Mouse (Mus musculus): ENCODE data around the gene Cd38. TPM values are rescaled to one million over a fixed set of nuclear protein-coding genes. Genes with fewer than 3 reads are reported as not detected.

Gene Cd38
- total and polyA plus RNA-seq, 2 experiments from 2014 or later, result 12.9 to 17.2 TPM

GRCm38 (mm10) chr5:43846227-43846626 is 22.1 kb upstream of the Cd38 start:
- Histone ChIP-seq H3K27ac (ENCODE audit: low read depth) (no peak overlapping the region), H3K4me2 (ENCODE audit: low read depth, low read length) (no peak overlapping the region), H3K27me3 (ENCODE audit: control insufficient read depth, insufficient read depth, low read length) (no peaks in the 10 kb centered on the region), H3K9me3 (replicated peaks; ENCODE audit: control insufficient read depth, low read length) (no peaks in the 10 kb centered on the region), H3K9ac (replicated peaks; ENCODE audit: low read depth, low read length) (no peak overlapping the region), H3K4me1 (ENCODE audit: control insufficient read depth, insufficient read depth) (no peaks in the 10 kb centered on the region), H3K4me3 (ENCODE audit: low read depth, low read length) (no peak overlapping the region), H3K36me3 (replicated peaks; ENCODE audit: control insufficient read depth, insufficient read depth, low read length) (no peaks in the 10 kb centered on the region)
- DNase-seq (ENCODE audit: low spot score) (no peak), ATAC-seq (ENCODE audit: insufficient read depth, low read depth) (no peak; the same call in 1 of the 2 replicates)
- 19% methylated on average over 2 of the region's 2 CpGs for WGBS
- TF ChIP-seq CTCF (IDR thresholded peaks at IDR 0.05; ENCODE audit: low read depth) (no peak), EP300 (IDR thresholded peaks at IDR 0.05; ENCODE audit: low read depth) (no peak)

GRCm38 (mm10) chr5:43847555-43847954 is 20.8 kb upstream of the Cd38 start:
- Histone ChIP-seq H3K4me2 (ENCODE audit: low read depth, low read length) (no peak overlapping the region), H3K4me3 (ENCODE audit: low read depth, low read length) (no peak overlapping the region), H3K27ac (ENCODE audit: low read depth) (no peak overlapping the region), H3K36me3 (replicated peaks; ENCODE audit: control insufficient read depth, insufficient read depth, low read length) (no peaks in the 10 kb centered on the region), H3K4me1 (ENCODE audit: control insufficient read depth, insufficient read depth) (no peaks in the 10 kb centered on the region), H3K9me3 (replicated peaks; ENCODE audit: control insufficient read depth, low read length) (no peaks in the 10 kb centered on the region), H3K9ac (replicated peaks; ENCODE audit: low read depth, low read length) (no peak overlapping the region), H3K27me3 (ENCODE audit: control insufficient read depth, insufficient read depth, low read length) (no peaks in the 10 kb centered on the region)
- ATAC-seq (ENCODE audit: insufficient read depth, low read depth) (no peak), DNase-seq (ENCODE audit: low spot score) (no peak)
- TF ChIP-seq EP300 (IDR thresholded peaks at IDR 0.05; ENCODE audit: low read depth) (no peak), CTCF (IDR thresholded peaks at IDR 0.05; ENCODE audit: low read depth) (no peak)

- WGBS, result 76% methylated on average over 3 of the region's 3 CpGs
- no peaks in the 10 kb centered on the region for H3K36me3 ChIP-seq (replicated peaks; ENCODE audit: control insufficient read depth, insufficient read depth, low read length)
- H3K4me1 ChIP-seq (ENCODE audit: control insufficient read depth, insufficient read depth), result no peaks in the 10 kb centered on the region
- DNase-seq (ENCODE audit: low spot score) (no peak), ATAC-seq (ENCODE audit: insufficient read depth, low read depth) (no peak)
- H3K4me2 ChIP-seq (ENCODE audit: low read depth, low read length), result no peak overlapping the region
- TF ChIP-seq CTCF (IDR thresholded peaks at IDR 0.05; ENCODE audit: low read depth), result no peak
- no peak for TF ChIP-seq EP300 (IDR thresholded peaks at IDR 0.05; ENCODE audit: low read depth)
- no peak overlapping the region for H3K27ac ChIP-seq (ENCODE audit: low read depth)
- no peak overlapping the region for H3K4me3 ChIP-seq (ENCODE audit: low read depth, low read length)
- H3K9ac ChIP-seq (replicated peaks; ENCODE audit: low read depth, low read length), result no peak overlapping the region
- H3K27me3 ChIP-seq (ENCODE audit: control insufficient read depth, insufficient read depth, low read length), result no peaks in the 10 kb centered on the region
- no peaks in the 10 kb centered on the region for H3K9me3 ChIP-seq (replicated peaks; ENCODE audit: control insufficient read depth, low read length)
Measured at GRCm38 (mm10) chr5:43848275-43848674, 20.1 kb upstream of the Cd38 start.

GRCm38 (mm10) chr5:43853096-43853867 is 15.1 kb upstream of the Cd38 start:
- Histone ChIP-seq H3K9ac (replicated peaks; ENCODE audit: low read depth, low read length) (no peak overlapping the region), H3K36me3 (replicated peaks; ENCODE audit: control insufficient read depth, insufficient read depth, low read length) (no peaks in the 10 kb centered on the region), H3K4me1 (ENCODE audit: control insufficient read depth, insufficient read depth) (no peaks in the 10 kb centered on the region), H3K27me3 (ENCODE audit: control insufficient read depth, insufficient read depth, low read length) (no peaks in the 10 kb centered on the region), H3K27ac (ENCODE audit: low read depth) (peak overlapping the region; percentile 66), H3K9me3 (replicated peaks; ENCODE audit: control insufficient read depth, low read length) (0 out of 2 replicates have a peak, but pooled peaks cover 6% of the 10 kb centered on the region), H3K4me2 (ENCODE audit: low read depth, low read length) (no peak overlapping the region), H3K4me3 (ENCODE audit: low read depth, low read length) (no peak overlapping the region)
- peak; percentile 39; the same call in 1 of the 2 replicates for ATAC-seq (ENCODE audit: insufficient read depth, low read depth)
- 69% methylated on average over 11 of the region's 11 CpGs for WGBS
- DNase-seq (ENCODE audit: low spot score), result no peak
- TF ChIP-seq EP300 (IDR thresholded peaks at IDR 0.05; ENCODE audit: low read depth), result no peak
- no peak for TF ChIP-seq CTCF (IDR thresholded peaks at IDR 0.05; ENCODE audit: low read depth)

- ATAC-seq (ENCODE audit: insufficient read depth, low read depth) (no peak), DNase-seq (ENCODE audit: low spot score) (no peak)
- H3K4me2 ChIP-seq (ENCODE audit: low read depth, low read length), result no peak overlapping the region
- no peak overlapping the region for H3K4me3 ChIP-seq (ENCODE audit: low read depth, low read length)
- no peaks in the 10 kb centered on the region for H3K27me3 ChIP-seq (ENCODE audit: control insufficient read depth, insufficient read depth, low read length)
- peak overlapping the region; percentile 66 for H3K27ac ChIP-seq (ENCODE audit: low read depth)
- H3K36me3 ChIP-seq (replicated peaks; ENCODE audit: control insufficient read depth, insufficient read depth, low read length), result no peaks in the 10 kb centered on the region
- TF ChIP-seq CTCF (IDR thresholded peaks at IDR 0.05; ENCODE audit: low read depth), result no peak
- TF ChIP-seq EP300 (IDR thresholded peaks at IDR 0.05; ENCODE audit: low read depth), result no peak
- WGBS, result 68% methylated on average over 7 of the region's 7 CpGs
- H3K4me1 ChIP-seq (ENCODE audit: control insufficient read depth, insufficient read depth), result no peaks in the 10 kb centered on the region
- H3K9me3 ChIP-seq (replicated peaks; ENCODE audit: control insufficient read depth, low read length), result 0 out of 2 replicates have a peak, but pooled peaks cover 6% of the 10 kb centered on the region
- no peak overlapping the region for H3K9ac ChIP-seq (replicated peaks; ENCODE audit: low read depth, low read length)
Measured at GRCm38 (mm10) chr5:43853868-43854488, 14.4 kb upstream of the Cd38 start.

Measured in heart, postnatal 0 days (tissue).